Mouse (Mus musculus) megakaryocyte, embryonic 14.5 days (primary cell): ENCODE measurements around the gene N4bp1.

Source experiments
- FLI1 ChIP-seq: IDR thresholded peaks from 2 replicates; pipeline ENCODE4 v1.6.1; 2012; ENCODE audit warnings: low read length, inconsistent platforms, mixed read lengths
- GATA1 ChIP-seq: IDR thresholded peaks from 3 replicates; pipeline ENCODE4 v1.6.1; 2012; ENCODE audit warnings: mixed read lengths, low read length, inconsistent platforms, borderline replicate concordance

DNA sequence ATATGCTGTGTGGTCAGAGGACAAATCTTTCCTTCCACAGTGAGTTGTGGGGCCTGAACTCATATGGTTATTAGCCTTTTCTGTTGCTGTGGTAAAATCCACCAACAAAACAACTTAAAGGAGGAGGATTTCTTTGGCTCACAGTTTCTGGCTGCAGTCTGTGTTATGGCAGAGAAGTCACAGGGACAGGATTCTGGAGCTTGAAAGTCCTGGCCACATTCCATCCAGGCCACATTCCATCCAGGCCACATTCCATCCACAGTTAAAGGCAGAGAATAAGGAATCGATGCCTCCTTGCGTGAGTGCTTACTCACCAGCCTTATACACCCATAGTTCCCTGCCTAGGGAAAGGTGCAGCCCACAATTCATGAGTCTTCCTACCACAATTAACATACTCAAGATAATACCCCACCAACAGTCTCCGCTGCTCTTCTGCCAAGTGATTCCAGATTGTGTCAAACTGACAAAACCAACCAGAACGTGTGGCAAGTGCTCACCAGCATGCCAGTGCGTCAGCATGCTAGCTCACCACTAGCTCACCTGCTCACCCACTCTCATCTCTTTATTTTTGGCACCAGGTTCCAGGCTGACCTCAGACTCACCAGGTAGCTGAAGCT lies 38.3 kb upstream of the N4bp1 start:
- TF ChIP-seq GATA1, result no peak
- no peak for TF ChIP-seq FLI1
